Mouse (Mus musculus) mouse embryonic stem cell (cell line): ENCODE data around the gene Armh2.
"Not testable (repeated sequence)": the region's sequence is repeated elsewhere in the genome, so short reads cannot be mapped to it uniquely, and the experiment has no call there.

ENCODE experiments used
- in situ Hi-C, 2 experiments: fragments of 300-500 bp; cut with MboI; formaldehyde crosslinking; loops; 1 replicate in 1 of 2; 3 replicates in 1 of 2; pipeline ENCODE4 v1.14.3; 2019 to 2020; ENCODE audit warnings: low sequenced_read_pairs in 2 of 2, low pct_unique_long_range_greater_than_20kb in 1 of 2, mixed read lengths in 1 of 2; ENCODE audit not compliant: unreplicated experiment in 1 of 2

Gene Armh2

GRCm38 (mm10) chr13:24750807-24751206, 9.8 kb downstream of the Armh2 start:
- in situ Hi-C loops = no loop called here

- in situ Hi-C loops = no loop called here
Observed at GRCm38 (mm10) chr13:24751396-24751795, 10.4 kb downstream of the Armh2 start.

GRCm38 (mm10) chr13:24756756-24757155, 15.7 kb downstream of the Armh2 start:
- in situ Hi-C loops = no loop called here

GRCm38 (mm10) chr13:24757820-24758564, 17.0 kb downstream of the Armh2 start:
- in situ Hi-C loops = no loop called here

GRCm38 (mm10) chr13:24759451-24759850, 18.4 kb downstream of the Armh2 start:
- in situ Hi-C loops = no loop called here

- in situ Hi-C loops = no loop called here
Observed at GRCm38 (mm10) chr13:24760351-24760870, 19.4 kb downstream of the Armh2 start.

GRCm38 (mm10) chr13:24761083-24761402, 20.0 kb downstream of the Armh2 start:
- in situ Hi-C loops = no loop called here

GRCm38 (mm10) chr13:24761403-24762227, 20.6 kb downstream of the Armh2 start, which contains the start of gene Gmnn:
Gmnn (minus strand) TSS chr13:24761923.
- in situ Hi-C loops = no loop called here

- in situ Hi-C loops = no loop called here
Observed at GRCm38 (mm10) chr13:24762254-24762653, 21.2 kb downstream of the Armh2 start.

GRCm38 (mm10) chr13:24767809-24768208, 26.8 kb downstream of the Armh2 start:
- in situ Hi-C loops = not testable (repeated sequence)

- in situ Hi-C loops = not testable (repeated sequence)
Observed at GRCm38 (mm10) chr13:24771482-24771881, 30.4 kb downstream of the Armh2 start.

- in situ Hi-C loops = no loop called here
Observed at GRCm38 (mm10) chr13:24776146-24776844, 35.3 kb downstream of the Armh2 start.

GRCm38 (mm10) chr13:24778026-24778425, 37.0 kb downstream of the Armh2 start:
- in situ Hi-C loops = no loop called here

GRCm38 (mm10) chr13:24778706-24779380, 37.8 kb downstream of the Armh2 start:
- in situ Hi-C loops = no loop called here

GRCm38 (mm10) chr13:24781916-24782315, 40.9 kb downstream of the Armh2 start:
- in situ Hi-C loops = no loop called here

GRCm38 (mm10) chr13:24786014-24786490, 45.0 kb downstream of the Armh2 start:
- in situ Hi-C loops = no loop called here

GRCm38 (mm10) chr13:24787477-24787876, 46.4 kb downstream of the Armh2 start:
- in situ Hi-C loops = no loop called here

GRCm38 (mm10) chr13:24791349-24791748, 50.3 kb downstream of the Armh2 start:
- in situ Hi-C loops = no loop called here
